Mouse (Mus musculus): Measurements from ENCODE around the gene Ppan.

Ppan gene

DNA sequence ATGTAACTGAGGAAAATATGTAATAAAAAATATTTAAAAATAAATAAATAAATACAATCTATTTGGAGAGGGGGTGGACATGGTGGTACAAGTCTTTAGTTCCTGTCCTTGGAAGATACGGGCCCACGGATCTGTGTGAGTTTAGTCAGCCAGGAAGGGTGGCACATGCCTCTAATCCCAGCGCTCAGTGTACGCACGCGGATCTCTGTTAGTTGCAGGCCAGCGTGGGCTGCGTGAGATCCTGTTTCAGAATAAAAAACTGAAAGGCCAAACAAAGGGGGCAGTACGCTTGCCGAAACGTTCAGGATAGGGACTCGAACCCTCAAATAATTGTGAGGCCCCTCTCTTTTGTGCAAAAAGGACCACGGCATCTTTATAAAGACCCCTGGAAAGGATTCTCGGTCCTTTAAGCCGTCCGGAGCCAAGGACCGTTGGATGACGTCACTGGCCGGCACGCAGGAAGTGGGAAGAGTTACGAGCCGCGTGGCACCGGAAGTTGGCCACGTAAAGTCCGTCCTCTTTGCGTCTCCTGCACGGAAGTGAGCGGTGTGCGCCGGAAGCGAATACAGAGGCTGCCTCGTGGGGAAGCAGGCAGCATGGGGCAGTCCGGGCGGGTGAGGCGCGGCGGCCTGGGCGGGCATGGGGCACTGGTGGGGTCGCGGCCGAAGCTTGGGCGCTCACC lies at the start of gene Ppan:
Gene Ppan, plus strand, starts transcription at position 472 of the 682 bp plus-strand sequence.
- DNase-seq (ENCODE audit: low read depth in 2 of 2, low spot score in 2 of 2): peak; percentile 86 to 88

DNA sequence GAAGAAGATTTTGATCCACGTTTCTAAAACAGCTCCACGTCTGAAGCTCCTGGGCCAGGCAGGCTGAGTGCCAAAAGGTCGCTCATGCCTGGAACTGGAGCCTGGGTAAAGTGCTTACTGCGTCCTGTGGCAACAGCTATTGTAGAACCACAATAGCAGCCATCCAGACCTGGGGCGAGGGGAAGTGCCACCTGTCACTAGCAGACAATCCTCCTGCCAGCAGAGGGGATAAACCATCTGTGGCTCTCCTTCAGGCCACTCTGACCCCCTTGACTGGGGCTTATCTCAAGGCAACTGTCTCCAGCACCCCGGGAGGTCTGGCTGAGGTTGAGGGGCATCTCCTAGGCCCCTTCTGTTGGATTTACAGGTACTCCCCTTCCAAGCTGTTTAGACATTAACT lies 49.0 kb upstream of the Ppan start:
- no peak for DNase-seq (ENCODE audit: low read depth in 2 of 2, low spot score in 2 of 2)

DNA sequence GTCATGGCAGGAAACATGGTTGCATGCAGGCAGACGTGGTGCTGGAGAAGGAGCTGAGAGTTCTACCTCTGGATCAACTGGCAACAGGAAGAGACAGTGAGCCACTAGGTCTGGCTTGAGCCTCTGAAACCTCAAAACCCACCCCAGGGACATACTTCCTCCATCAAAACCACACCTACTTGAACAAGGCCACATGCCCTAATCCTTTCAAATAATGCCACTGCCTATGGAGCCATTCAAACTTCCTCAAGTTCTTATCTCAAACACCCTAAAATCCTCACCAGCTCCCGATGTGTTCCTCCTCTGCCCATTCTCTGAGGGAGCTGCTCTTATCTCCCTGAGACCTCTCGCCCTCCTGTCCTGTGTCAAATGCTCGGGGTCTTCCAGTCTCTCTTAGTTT lies 45.8 kb upstream of the Ppan start:
- no peak for DNase-seq (ENCODE audit: low read depth in 2 of 2, low spot score in 2 of 2)

DNA sequence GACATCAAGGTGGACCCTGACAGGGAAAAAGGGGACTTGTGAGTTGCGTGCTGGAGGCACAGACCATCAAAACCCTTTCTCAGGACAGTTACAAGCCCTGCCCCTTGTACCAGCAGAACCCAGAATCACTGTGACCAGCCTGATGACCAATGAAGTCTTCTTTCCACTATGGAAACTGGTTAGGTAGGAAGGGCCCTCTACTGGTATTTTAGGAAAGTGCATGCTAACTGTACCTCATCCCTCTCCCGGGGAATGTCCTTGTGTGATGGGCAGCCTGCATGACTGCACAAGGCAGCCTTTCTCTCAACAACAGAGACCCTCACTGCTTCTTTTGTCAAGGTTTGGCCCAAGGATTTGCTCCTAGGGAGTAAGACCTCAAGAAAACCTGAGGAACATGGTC lies 45.3 kb upstream of the Ppan start:
- no peak for DNase-seq (ENCODE audit: low read depth in 2 of 2, low spot score in 2 of 2)

GRCm38 (mm10) chr9:20850179-20850578 lies 37.8 kb upstream of the Ppan start:
- DNase-seq (ENCODE audit: low read depth in 2 of 2, low spot score in 2 of 2): no peak

- no peak for DNase-seq (ENCODE audit: low read depth in 2 of 2, low spot score in 2 of 2)
Observed at GRCm38 (mm10) chr9:20857131-20857530, 30.8 kb upstream of the Ppan start.

GRCm38 (mm10) chr9:20859926-20860325 lies 28.0 kb upstream of the Ppan start:
- no peak for DNase-seq (ENCODE audit: low read depth in 2 of 2, low spot score in 2 of 2)

DNA sequence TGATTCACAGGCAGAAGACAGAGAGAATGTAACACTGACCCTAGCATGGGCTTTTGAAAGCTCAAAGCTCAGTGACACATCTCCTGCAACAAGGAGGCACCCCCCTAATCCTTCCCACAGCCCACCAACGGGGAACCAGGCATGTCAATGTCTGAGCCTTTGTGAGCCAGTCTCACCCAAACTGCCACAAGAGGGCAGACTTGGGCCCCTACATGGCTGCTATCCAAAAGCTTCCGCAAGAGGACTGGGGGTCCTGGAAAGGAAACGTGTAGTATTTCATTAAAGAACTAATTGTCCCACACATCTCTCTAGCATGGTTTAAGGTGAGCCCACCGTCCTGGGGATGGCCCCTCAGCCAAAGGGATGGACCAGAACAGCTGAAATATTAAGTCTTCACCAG lies 26.2 kb upstream of the Ppan start:
- peak in 1 of 2 experiments; percentile 44 for DNase-seq (ENCODE audit: low read depth in 2 of 2, low spot score in 2 of 2)

DNA sequence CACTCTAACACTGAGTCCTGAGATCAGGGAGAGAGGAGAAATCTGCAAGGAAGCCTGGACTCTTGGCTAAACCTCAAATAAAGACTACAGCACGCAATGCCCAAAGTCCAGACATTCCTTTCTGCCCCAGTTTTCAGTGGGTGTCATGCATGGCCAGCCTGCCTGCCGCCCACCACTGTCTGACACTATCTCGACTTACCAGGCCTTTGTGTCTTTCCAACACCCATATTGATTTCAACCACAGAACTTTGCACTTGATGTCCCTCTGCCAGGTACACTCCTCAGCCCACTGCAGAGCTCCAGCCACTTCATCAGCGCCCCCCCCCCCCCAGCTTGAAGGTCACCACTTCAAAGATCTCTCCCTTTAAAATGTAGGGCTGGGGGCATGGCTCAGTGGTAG lies 25.8 kb upstream of the Ppan start:
- DNase-seq (ENCODE audit: low read depth in 2 of 2, low spot score in 2 of 2): no peak

DNA sequence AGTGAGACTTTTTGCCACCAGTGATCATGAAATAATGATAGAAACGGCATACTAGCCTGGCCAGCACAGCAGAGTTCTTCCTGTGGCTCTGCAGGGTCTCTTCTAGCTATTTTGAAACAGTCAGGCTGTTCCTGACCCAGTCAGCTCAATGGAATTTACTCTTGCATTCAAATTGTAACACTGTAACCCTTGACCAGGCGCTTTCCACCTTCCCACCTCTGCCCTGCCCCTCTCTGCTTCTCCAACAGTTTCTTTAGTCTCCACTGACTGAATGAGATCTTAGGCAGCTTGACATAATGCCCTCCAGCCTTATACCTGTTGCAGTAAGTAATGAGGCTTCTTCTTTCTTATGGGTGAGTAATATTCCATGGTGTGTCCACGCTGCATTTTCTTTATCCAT lies 21.1 kb upstream of the Ppan start:
- DNase-seq (ENCODE audit: low read depth in 2 of 2, low spot score in 2 of 2): no peak

DNA sequence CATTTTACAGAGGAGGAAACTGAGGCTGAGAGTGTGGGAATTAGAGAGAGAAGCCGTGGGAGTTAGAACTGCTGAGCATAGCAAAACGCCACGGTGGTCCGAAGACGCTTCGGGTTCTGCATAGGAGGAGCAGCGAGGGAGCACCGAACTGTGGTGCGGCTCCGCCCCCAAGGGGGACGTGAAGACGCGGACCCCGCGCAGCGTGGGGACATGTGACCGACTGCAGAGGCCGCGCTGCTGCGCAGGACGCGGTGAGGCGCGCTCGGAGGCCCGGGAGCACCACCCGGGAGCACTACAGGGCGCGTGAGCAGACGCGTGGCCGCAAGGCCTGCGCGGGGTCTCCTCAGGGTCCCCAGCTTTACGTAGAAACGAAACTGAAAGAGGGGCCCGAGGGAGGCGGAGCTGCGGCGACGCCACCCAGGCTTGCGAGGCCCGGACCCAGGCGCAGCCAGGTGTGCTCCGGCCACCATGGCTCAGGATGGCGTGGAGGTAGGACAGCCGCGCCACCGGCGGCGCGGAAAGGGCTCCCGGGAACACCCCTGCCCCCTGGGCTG lies 19.4 kb upstream of the Ppan start, which contains the start of gene A230050P20Rik:
Gene A230050P20Rik, plus strand, starts transcription at position 195 of the 554 bp plus-strand sequence.
- DNase-seq (ENCODE audit: low read depth in 2 of 2, low spot score in 2 of 2): peak; percentile 35 to 46

DNA sequence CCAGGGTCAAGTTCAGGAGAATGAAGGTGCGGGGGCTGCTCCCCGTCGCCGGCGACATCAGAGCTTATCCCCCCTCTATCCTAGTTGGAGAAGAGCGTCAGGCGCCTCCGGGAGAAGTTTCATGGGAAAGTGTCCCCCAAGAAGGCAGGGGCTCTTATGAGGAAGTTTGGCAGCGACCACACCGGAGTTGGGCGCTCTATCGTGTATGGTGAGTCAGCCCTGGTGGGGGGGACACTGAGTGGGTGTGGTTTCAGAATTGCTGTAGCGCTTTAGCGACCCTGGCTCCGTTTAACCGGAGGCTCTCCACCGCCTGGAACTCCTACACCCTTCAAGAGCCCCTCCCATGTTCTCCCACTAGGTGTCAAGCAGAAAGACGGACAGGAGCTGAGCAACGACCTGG lies 18.7 kb upstream of the Ppan start:
- no peak for DNase-seq (ENCODE audit: low read depth in 2 of 2, low spot score in 2 of 2)

DNA sequence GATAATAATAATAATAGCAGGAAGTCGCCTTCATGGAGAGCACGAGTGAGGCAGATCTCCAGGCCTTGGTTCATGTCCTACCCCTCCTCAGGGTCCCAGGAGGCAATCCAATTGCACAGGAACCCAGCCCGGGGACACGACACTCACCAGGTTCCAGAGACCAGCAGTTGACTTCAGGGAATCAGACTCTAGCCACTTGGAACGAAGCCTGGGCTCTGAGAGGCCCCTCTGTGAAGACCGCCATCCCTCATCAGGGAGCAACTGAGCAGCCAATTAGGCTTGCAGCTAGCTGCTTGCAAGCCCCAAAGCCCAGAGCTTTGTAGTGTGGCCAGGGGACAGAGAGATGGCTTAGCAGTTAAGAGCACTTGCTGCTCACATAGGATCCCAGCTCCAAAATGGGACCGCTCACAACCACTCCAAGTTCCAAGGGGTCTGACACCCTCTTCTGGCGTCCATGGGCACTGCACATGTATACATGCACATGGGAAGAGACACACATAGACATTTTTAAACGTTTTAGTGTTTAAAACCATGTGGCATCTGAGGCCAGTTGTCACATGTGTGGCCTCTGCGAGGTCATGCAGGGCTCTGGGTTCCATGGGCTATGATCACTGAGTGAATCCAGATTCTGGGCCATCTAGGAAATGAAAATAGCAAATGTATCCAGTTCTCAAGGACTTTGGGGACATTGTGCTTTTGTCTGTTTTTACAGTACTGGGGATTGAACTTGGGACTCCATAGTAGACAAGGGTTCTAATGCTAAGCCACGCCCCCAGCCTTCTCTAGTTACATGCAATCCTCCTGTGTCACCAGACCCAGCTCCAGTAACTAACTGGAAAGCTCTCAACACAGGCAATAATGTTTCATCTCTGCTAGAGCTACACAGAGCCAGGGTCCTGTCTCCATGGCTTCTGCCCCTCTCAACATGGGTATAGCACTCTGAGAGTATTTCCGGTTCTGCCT lies 17.5 kb upstream of the Ppan start:
- no peak for DNase-seq (ENCODE audit: low read depth in 2 of 2, low spot score in 2 of 2)

- DNase-seq (ENCODE audit: low read depth in 2 of 2, low spot score in 2 of 2): no peak
Observed at GRCm38 (mm10) chr9:20872991-20873390, 15.0 kb upstream of the Ppan start.

- DNase-seq (ENCODE audit: low read depth in 2 of 2, low spot score in 2 of 2): no peak
Observed at GRCm38 (mm10) chr9:20873521-20873920, 14.5 kb upstream of the Ppan start.

- DNase-seq (ENCODE audit: low read depth in 2 of 2, low spot score in 2 of 2): no peak
Observed at GRCm38 (mm10) chr9:20875021-20875790, 12.8 kb upstream of the Ppan start.

- DNase-seq (ENCODE audit: low read depth in 2 of 2, low spot score in 2 of 2): no peak
Observed at GRCm38 (mm10) chr9:20876318-20877117, 11.5 kb upstream of the Ppan start.

DNA sequence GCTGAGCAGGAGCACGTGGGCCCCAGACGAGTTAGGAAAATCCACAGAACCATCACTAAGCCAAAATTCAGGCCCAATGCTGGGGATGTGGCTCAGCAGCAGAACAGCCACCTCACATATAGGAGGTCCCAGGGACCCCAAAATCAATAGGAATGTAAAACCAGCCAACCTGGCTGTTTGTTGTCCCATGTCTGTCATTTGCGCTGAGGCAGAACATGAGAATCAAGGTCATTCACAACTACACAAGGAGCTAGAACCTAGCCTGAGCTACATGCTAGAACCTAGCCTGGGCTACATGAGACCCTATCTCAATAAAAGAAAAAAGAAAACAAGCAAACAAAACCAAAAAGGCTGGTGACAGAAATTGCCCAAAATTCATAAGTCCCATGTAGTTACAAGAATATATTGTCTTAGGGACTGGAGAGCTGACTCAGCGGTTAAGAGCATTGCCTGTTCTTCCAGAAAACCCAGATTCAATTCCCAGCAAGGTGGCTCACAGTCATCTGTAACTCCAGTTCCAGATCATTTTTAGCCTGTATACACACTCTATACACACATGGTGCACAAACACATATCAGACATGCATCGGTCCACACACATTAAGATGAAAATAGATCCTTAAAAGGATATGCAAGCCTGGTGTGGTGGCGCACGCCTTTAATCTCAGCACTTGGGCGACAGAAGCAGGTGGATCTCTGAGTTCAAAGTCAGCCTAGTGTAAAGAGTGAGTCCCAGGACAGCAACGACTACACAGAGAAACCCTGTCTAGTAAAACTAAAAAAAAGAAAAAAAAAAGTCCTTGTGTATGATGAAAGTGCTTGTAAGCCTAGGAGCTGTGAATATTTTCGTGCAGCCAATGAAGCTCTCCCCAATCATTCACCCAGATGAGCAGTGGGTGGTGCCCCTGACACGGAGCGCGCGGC lies 10.6 kb upstream of the Ppan start:
- peak in 1 of 2 experiments; percentile 19 for DNase-seq (ENCODE audit: low read depth in 2 of 2, low spot score in 2 of 2)

- peak; percentile 98 to 99 for DNase-seq (ENCODE audit: low read depth in 2 of 2, low spot score in 2 of 2)
Observed at GRCm38 (mm10) chr9:20878041-20878709, 9.8 kb upstream of the Ppan start.

Measured in CD8-positive naive resting alpha-beta T cell, adult 2 months (primary cell).